Mouse (Mus musculus) bone marrow macrophage, adult 2 months (primary cell): ENCODE data around the gene Sh3bp1.

Experiments used
- CTCF ChIP-seq: IDR thresholded peaks from 2 replicates; pipeline ENCODE4 v1.5.1; 2012; ENCODE audit warnings: low read depth, mild to moderate bottlenecking, low read length, moderate library complexity
- POLR2A ChIP-seq: IDR thresholded peaks from 2 replicates; pipeline ENCODE4 v1.6.1; 2012; ENCODE audit warnings: mild to moderate bottlenecking, low read depth, low read length, borderline replicate concordance

- no peak for TF ChIP-seq CTCF
- no peak for TF ChIP-seq POLR2A
Measured at GRCm38 (mm10) chr15:78862280-78862679, 37.3 kb upstream of the Sh3bp1 start.
